Mouse (Mus musculus) midbrain, embryonic 10.5 days (tissue): ENCODE measurements around the gene Sertad1. TPM values are rescaled to one million over a fixed set of nuclear protein-coding genes. Genes with fewer than 3 reads are reported as not detected.

Experiments used
- DNase-seq: peaks from one replicate; pipeline ENCODE4 v3.0.0-alpha.2; 2017; ENCODE audit warnings: low spot score
- H3K27ac ChIP-seq: fragments of 300-500 bp; sonication (generic); replicated peaks from 2 replicates; pipeline ENCODE4 v1.5.1; 2016; ENCODE audit warnings: mild to moderate bottlenecking
- H3K27me3 ChIP-seq: fragments of 300-500 bp; sonication (generic); 2 replicates; pipeline ENCODE4 v1.6.1; 2016; ENCODE audit warnings: low read depth, mild to moderate bottlenecking; ENCODE audit not compliant: poor library complexity, severe bottlenecking
- H3K36me3 ChIP-seq: fragments of 300-500 bp; sonication (generic); 2 replicates; pipeline ENCODE4 v1.6.1; 2016; ENCODE audit warnings: mild to moderate bottlenecking, moderate library complexity
- H3K4me1 ChIP-seq: fragments of 300-500 bp; sonication (generic); 2 replicates; pipeline ENCODE4 v1.6.1; 2016
- H3K4me3 ChIP-seq: fragments of 300-500 bp; sonication (generic); 2 replicates; pipeline ENCODE4 v1.5.1; 2016; ENCODE audit warnings: mild to moderate bottlenecking, moderate library complexity
- H3K9me3 ChIP-seq: fragments of 300-500 bp; sonication (generic); replicated peaks from 2 replicates; pipeline ENCODE4 v1.6.1; 2016; ENCODE audit warnings: mild to moderate bottlenecking
- WGBS: fragments of 180-500 bp; shearing (Covaris S2); methylation state at CpG from one replicate; pipeline ENCODE4 v1.1.7; 2016; 5-methylcytosine and 5-hydroxymethylcytosine counted together
- polyA plus RNA-seq: library from polyadenylated mRNA; unstranded; fragments of >200 nt; fragmentation: Nextera tagmentation; extraction: Ambion mirVana; gene quantifications from 2 replicates; pipeline ENCODE4 v1.2.1, GENCODE M21; 2016

Sertad1 gene
- polyA plus RNA-seq, 1 experiment from 2014 or later: 19.2 TPM

GRCm38 (mm10) chr7:27520104-27520503 is 33.4 kb downstream of the Sertad1 start:
- Histone ChIP-seq H3K27me3 (no peaks in the 10 kb centered on the region), H3K4me1 (peaks cover 8% of the 10 kb centered on the region), H3K4me3 (no peak overlapping the region), H3K9me3 (peaks cover 9% of the 10 kb centered on the region), H3K27ac (no peak overlapping the region), H3K36me3 (no peaks in the 10 kb centered on the region)
- DNase-seq: no peak

GRCm38 (mm10) chr7:27520599-27520998 is 33.9 kb downstream of the Sertad1 start:
- 89% methylated on average over 1 of the region's 1 CpGs for WGBS
- H3K4me1 ChIP-seq: peaks cover 8% of the 10 kb centered on the region
- no peak overlapping the region for H3K4me3 ChIP-seq
- H3K27ac ChIP-seq: no peak overlapping the region
- H3K27me3 ChIP-seq: no peaks in the 10 kb centered on the region
- DNase-seq: no peak
- no peaks in the 10 kb centered on the region for H3K36me3 ChIP-seq
- peaks cover 9% of the 10 kb centered on the region for H3K9me3 ChIP-seq

GRCm38 (mm10) chr7:27522967-27523366 is 36.3 kb downstream of the Sertad1 start, which contains the start of gene Hipk4:
Hipk4 (plus strand) TSS chr7:27523267.
- peaks cover 8% of the 10 kb centered on the region for H3K4me1 ChIP-seq
- H3K36me3 ChIP-seq: no peaks in the 10 kb centered on the region
- DNase-seq: no peak
- H3K27ac ChIP-seq: peak within 1 kb of the TSS; percentile 52; the same call in 1 of the 2 replicates
- H3K9me3 ChIP-seq: peaks cover 9% of the 10 kb centered on the region
- H3K4me3 ChIP-seq: no peak within 1 kb of the TSS
- WGBS: 60% methylated on average over 5 of the region's 5 CpGs
- no peaks in the 10 kb centered on the region for H3K27me3 ChIP-seq

DNA sequence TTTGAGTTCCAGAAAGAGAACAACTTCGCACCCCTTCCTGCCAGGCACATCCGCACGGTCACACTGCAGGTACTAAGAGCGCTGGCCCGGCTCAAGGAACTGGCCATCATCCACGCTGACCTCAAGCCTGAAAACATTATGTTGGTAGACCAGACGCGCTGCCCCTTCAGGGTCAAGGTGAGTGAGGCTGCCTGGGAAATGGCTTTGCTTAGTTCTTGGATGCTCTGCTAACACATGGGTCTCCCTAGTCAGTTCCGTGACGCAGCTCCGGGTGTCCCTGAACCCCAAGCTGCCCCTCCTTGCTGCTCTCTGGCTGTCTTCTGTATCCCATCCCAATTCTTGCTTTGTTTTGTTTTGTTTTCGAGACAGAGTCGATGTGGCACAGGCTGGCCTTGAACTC is 37.1 kb downstream of the Sertad1 start:
- DNase-seq: no peak
- no peak overlapping the region for H3K4me3 ChIP-seq
- WGBS: 95% methylated on average over 13 of the region's 13 CpGs
- no peaks in the 10 kb centered on the region for H3K36me3 ChIP-seq
- no peak overlapping the region for H3K27ac ChIP-seq
- peaks cover 9% of the 10 kb centered on the region for H3K9me3 ChIP-seq
- H3K4me1 ChIP-seq: peaks cover 8% of the 10 kb centered on the region
- no peaks in the 10 kb centered on the region for H3K27me3 ChIP-seq

DNA sequence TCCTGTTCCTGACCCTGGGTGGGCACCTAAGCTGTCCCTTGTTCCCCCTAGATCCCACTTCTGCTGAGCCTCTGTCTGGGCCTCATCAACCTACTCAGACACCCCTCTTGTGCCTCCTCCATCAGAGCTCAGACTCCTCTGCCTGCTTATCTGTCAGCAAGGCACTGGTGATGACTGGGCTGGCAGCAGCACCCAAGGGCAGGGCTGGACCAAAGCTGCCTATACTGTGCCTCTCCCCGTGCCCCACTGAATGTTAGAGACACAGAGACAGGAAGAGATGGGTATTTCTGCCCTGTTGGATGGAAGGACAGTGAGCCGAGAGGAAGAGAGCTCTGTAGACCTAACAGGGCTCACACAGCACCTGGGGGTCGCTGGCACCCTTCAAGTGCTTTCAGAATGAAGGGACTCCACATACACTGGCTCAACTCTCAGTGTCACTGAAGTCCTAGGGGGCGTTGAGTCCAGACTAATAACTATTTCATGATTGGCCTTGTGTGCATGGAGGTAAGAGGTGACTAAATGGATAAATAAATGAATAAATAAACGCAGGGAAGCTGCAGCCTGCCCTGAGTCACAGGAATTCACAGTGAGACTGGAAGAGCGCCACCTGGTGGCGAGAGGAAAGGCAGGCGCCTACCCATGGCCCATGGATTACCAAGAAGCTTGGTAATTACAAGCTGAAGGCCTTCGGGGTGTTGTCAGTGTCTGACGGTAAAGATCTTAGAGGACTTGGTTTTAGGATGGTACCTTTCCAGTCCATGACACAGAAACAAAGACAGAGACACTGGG is 39.5 kb downstream of the Sertad1 start:
- Histone ChIP-seq H3K27ac (no peak overlapping the region), H3K4me1 (peaks cover 8% of the 10 kb centered on the region), H3K9me3 (no peaks in the 10 kb centered on the region), H3K4me3 (no peak overlapping the region), H3K36me3 (peaks cover 9% of the 10 kb centered on the region; the same call in 1 of the 2 replicates), H3K27me3 (no peaks in the 10 kb centered on the region)
- DNase-seq: peak; percentile 78
- WGBS: 30% methylated on average over 10 of the region's 10 CpGs

GRCm38 (mm10) chr7:27529070-27529469 is 42.4 kb downstream of the Sertad1 start:
- no peak for DNase-seq
- no peak overlapping the region for H3K27ac ChIP-seq
- 85% methylated on average over 21 of the region's 21 CpGs for WGBS
- H3K36me3 ChIP-seq: peaks cover 34% of the 10 kb centered on the region
- H3K9me3 ChIP-seq: no peaks in the 10 kb centered on the region
- no peak overlapping the region for H3K4me3 ChIP-seq
- no peaks in the 10 kb centered on the region for H3K27me3 ChIP-seq
- H3K4me1 ChIP-seq: no peaks in the 10 kb centered on the region

- Histone ChIP-seq H3K4me3 (no peak overlapping the region), H3K4me1 (no peaks in the 10 kb centered on the region), H3K9me3 (no peaks in the 10 kb centered on the region), H3K36me3 (peaks cover 53% of the 10 kb centered on the region), H3K27ac (no peak overlapping the region), H3K27me3 (no peaks in the 10 kb centered on the region)
- WGBS: 69% methylated on average over 3 of the region's 3 CpGs
- DNase-seq: no peak
Observed at GRCm38 (mm10) chr7:27530937-27531336, 44.2 kb downstream of the Sertad1 start.

GRCm38 (mm10) chr7:27531707-27532106 is 45.0 kb downstream of the Sertad1 start:
- no peak overlapping the region for H3K27ac ChIP-seq
- no peak overlapping the region for H3K4me3 ChIP-seq
- WGBS: 97% methylated on average over 10 of the region's 10 CpGs
- DNase-seq: no peak
- no peaks in the 10 kb centered on the region for H3K9me3 ChIP-seq
- H3K36me3 ChIP-seq: peaks cover 60% of the 10 kb centered on the region
- H3K27me3 ChIP-seq: no peaks in the 10 kb centered on the region
- H3K4me1 ChIP-seq: no peaks in the 10 kb centered on the region

DNA sequence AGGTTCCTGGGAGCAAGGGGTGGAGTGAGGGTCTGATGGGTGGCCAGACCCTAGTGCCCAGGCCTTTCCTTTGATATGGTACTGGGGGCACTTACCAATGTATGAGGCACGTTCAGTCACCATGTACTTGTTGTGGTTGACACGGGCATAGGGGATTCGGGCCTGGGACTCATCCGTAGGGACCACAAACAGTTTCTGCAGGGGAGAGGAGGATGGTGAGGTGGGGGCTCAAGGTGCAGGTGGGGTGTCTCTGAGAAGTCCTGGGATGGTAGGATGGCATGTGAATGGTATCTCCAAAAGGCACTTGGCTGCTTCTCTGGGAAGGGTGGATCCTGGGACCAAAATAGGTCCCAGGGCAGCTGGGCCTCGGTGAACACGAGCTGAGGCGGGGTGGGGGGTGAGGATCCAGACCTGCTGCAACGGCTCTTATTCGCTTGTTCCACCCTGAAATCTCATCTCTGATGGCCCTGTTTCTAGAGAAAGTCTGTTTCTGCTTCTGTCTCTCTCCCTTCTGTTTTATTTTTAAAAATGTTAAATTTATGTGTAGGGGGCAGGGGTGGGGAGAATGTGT is 45.9 kb downstream of the Sertad1 start:
- H3K9me3 ChIP-seq: no peaks in the 10 kb centered on the region
- WGBS: 89% methylated on average over 9 of the region's 9 CpGs
- no peaks in the 10 kb centered on the region for H3K4me1 ChIP-seq
- H3K27me3 ChIP-seq: no peaks in the 10 kb centered on the region
- no peak overlapping the region for H3K4me3 ChIP-seq
- peaks cover 68% of the 10 kb centered on the region for H3K36me3 ChIP-seq
- no peak overlapping the region; the same call in 1 of the 2 replicates for H3K27ac ChIP-seq
- no peak for DNase-seq

- H3K27me3 ChIP-seq: no peaks in the 10 kb centered on the region
- no peak overlapping the region for H3K27ac ChIP-seq
- WGBS: 92% methylated on average over 2 of the region's 2 CpGs
- H3K4me1 ChIP-seq: no peaks in the 10 kb centered on the region
- DNase-seq: no peak
- no peaks in the 10 kb centered on the region for H3K9me3 ChIP-seq
- peaks cover 85% of the 10 kb centered on the region for H3K36me3 ChIP-seq
- H3K4me3 ChIP-seq: no peak overlapping the region
Observed at GRCm38 (mm10) chr7:27535386-27535785, 48.7 kb downstream of the Sertad1 start.

DNA sequence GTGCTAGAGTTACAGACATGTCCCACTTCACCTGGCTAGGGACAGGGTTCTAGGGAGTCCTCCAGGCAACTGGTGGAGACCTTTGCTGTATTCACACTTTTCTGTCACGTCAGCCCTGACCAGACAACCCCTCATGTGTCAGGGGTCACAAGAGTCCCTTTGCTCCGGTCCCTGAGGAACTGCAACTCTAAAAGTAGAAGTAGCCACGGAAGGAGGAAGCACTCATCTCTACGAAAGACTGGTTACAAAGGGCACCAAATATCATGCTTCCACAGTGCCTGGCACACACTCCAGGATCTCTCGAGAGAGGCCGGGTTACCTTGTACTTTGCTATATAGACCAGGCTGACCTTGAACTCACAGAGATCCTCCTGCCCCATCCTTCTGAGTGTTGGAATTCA is 49.9 kb downstream of the Sertad1 start:
- Histone ChIP-seq H3K27ac (no peak overlapping the region), H3K9me3 (no peaks in the 10 kb centered on the region), H3K4me1 (peaks cover 3% of the 10 kb centered on the region), H3K36me3 (peaks cover 77% of the 10 kb centered on the region), H3K27me3 (no peaks in the 10 kb centered on the region), H3K4me3 (no peak overlapping the region)
- WGBS: 90% methylated on average over 6 of the region's 6 CpGs
- no peak for DNase-seq

GRCm38 (mm10) chr7:27537998-27538397 is 51.3 kb downstream of the Sertad1 start:
- no peak overlapping the region for H3K4me3 ChIP-seq
- H3K4me1 ChIP-seq: peaks cover 17% of the 10 kb centered on the region
- WGBS: 93% methylated on average over 8 of the region's 8 CpGs
- no peak for DNase-seq
- H3K27me3 ChIP-seq: no peaks in the 10 kb centered on the region
- no peak overlapping the region for H3K27ac ChIP-seq
- no peaks in the 10 kb centered on the region for H3K9me3 ChIP-seq
- peaks cover 63% of the 10 kb centered on the region for H3K36me3 ChIP-seq

GRCm38 (mm10) chr7:27538797-27539196 is 52.1 kb downstream of the Sertad1 start:
- H3K4me3 ChIP-seq: no peak overlapping the region
- H3K36me3 ChIP-seq: peaks cover 55% of the 10 kb centered on the region
- H3K27me3 ChIP-seq: no peaks in the 10 kb centered on the region
- no peak for DNase-seq
- no peaks in the 10 kb centered on the region for H3K9me3 ChIP-seq
- H3K27ac ChIP-seq: no peak overlapping the region
- peaks cover 19% of the 10 kb centered on the region for H3K4me1 ChIP-seq
- WGBS: 82% methylated on average over 2 of the region's 2 CpGs
